Mouse (Mus musculus) heart, postnatal 0 days (tissue): ENCODE measurements around the gene Gm20489. TPM values are rescaled to one million over a fixed set of nuclear protein-coding genes. Genes with fewer than 3 reads are reported as not detected.

Source experiments
- ATAC-seq: fragments of 200-750 bp; cut with Nextera tagmentation; 2 replicates; pipeline ENCODE4 v1.8.0; 2017; ENCODE audit warnings: low read depth, moderate number of reproducible peaks, moderate library complexity; ENCODE audit not compliant: insufficient read depth
- DNase-seq: peaks from one replicate; pipeline ENCODE4 v3.0.0-alpha.2; 2016; ENCODE audit warnings: low spot score
- H3K27ac ChIP-seq: fragments of 300-500 bp; sonication (generic); 2 replicates; pipeline ENCODE4 v1.5.1; 2014; ENCODE audit warnings: low read depth, mild to moderate bottlenecking
- H3K27me3 ChIP-seq: fragments of 300-500 bp; sonication (generic); 2 replicates; pipeline ENCODE4 v1.6.1; 2014; ENCODE audit warnings: low read length, mixed read lengths; ENCODE audit not compliant: control insufficient read depth, insufficient read depth
- H3K36me3 ChIP-seq: fragments of 300-500 bp; sonication (generic); replicated peaks from 2 replicates; pipeline ENCODE4 v1.6.1; 2014; ENCODE audit warnings: low read length, mixed read lengths; ENCODE audit not compliant: control insufficient read depth, insufficient read depth
- H3K4me1 ChIP-seq: fragments of 300-500 bp; sonication (generic); 2 replicates; pipeline ENCODE4 v1.6.1; 2014; ENCODE audit warnings: antibody characterized with exemption; ENCODE audit not compliant: control insufficient read depth, insufficient read depth
- H3K4me2 ChIP-seq: fragments of 300-500 bp; sonication (generic); 2 replicates; pipeline ENCODE4 v1.6.1; 2014; ENCODE audit warnings: low read depth, mild to moderate bottlenecking, low read length, moderate library complexity
- H3K4me3 ChIP-seq: fragments of 300-500 bp; sonication (generic); 2 replicates; pipeline ENCODE4 v1.5.1; 2014; ENCODE audit warnings: low read depth, low read length
- H3K9ac ChIP-seq: fragments of 300-500 bp; sonication (generic); replicated peaks from 2 replicates; pipeline ENCODE4 v1.6.1; 2014; ENCODE audit warnings: low read depth, low read length, mixed read lengths
- H3K9me3 ChIP-seq: fragments of 300-500 bp; sonication (generic); replicated peaks from 2 replicates; pipeline ENCODE4 v1.6.1; 2016; ENCODE audit warnings: low read length; ENCODE audit not compliant: control insufficient read depth
- CTCF ChIP-seq: IDR thresholded peaks from 2 replicates; pipeline ENCODE4 v1.5.1; 2016; ENCODE audit warnings: antibody characterized with exemption, control low read depth, low read depth
- EP300 ChIP-seq: IDR thresholded peaks from 2 replicates; pipeline ENCODE4 v1.6.1; 2016; ENCODE audit warnings: antibody characterized with exemption, low read depth
- whole genome bisulfite sequencing: fragments of 180-500 bp; shearing (Covaris S2); extraction: QIAGEN DNeasy Blood & Tissue Kit; methylation state at CpG from one replicate; pipeline ENCODE4 v1.1.7; 2014; 5-methylcytosine and 5-hydroxymethylcytosine counted together
- polyA plus RNA-seq: library from polyadenylated mRNA; unstranded; fragments of >200 nt; fragmentation: Nextera tagmentation; extraction: Ambion mirVana; gene quantifications from 2 replicates; pipeline ENCODE4 v1.2.1, GENCODE M21; 2015
- total RNA-seq: library from RNA; depleted of rRNA; stranded (reverse); fragments of >200 nt; gene quantifications from 2 replicates; pipeline ENCODE4 v1.2.3, GENCODE M21; 2014; ENCODE audit warnings: low replicate concordance

Gm20489 gene
- total and polyA plus RNA-seq, 2 experiments from 2014 or later: not detected

GRCm38 (mm10) chrX:101260441-101261325 lies 8.1 kb downstream of the Gm20489 start:
- no peaks in the 10 kb centered on the region for H3K4me1 ChIP-seq
- no peak; the same call in 1 of the 2 replicates for ATAC-seq
- no peak overlapping the region for H3K9ac ChIP-seq
- 55% methylated on average over 11 of the region's 13 CpGs for WGBS
- H3K27ac ChIP-seq: 0 out of 2 replicates have a peak overlapping the region, but pooled peaks have one; percentile 38
- H3K36me3 ChIP-seq: peaks cover 10% of the 10 kb centered on the region
- H3K27me3 ChIP-seq: no peaks in the 10 kb centered on the region
- TF ChIP-seq EP300 (no peak), CTCF (no peak)
- DNase-seq: no peak
- no peak overlapping the region for H3K4me2 ChIP-seq
- no peaks in the 10 kb centered on the region for H3K9me3 ChIP-seq
- no peak overlapping the region for H3K4me3 ChIP-seq

- no peaks in the 10 kb centered on the region for H3K9me3 ChIP-seq
- no peaks in the 10 kb centered on the region for H3K4me1 ChIP-seq
- no peak overlapping the region for H3K4me3 ChIP-seq
- DNase-seq (no peak), ATAC-seq (no peak)
- TF ChIP-seq EP300: no peak
- no peak for TF ChIP-seq CTCF
- no peak overlapping the region for H3K27ac ChIP-seq
- peaks cover 10% of the 10 kb centered on the region for H3K36me3 ChIP-seq
- 82% methylated on average over 13 of the region's 13 CpGs for WGBS
- H3K4me2 ChIP-seq: no peak overlapping the region
- no peaks in the 10 kb centered on the region for H3K27me3 ChIP-seq
- H3K9ac ChIP-seq: no peak overlapping the region
Observed at GRCm38 (mm10) chrX:101256603-101257002, 12.2 kb downstream of the Gm20489 start.

- WGBS: 15% methylated on average over 26 of the region's 26 CpGs
- Histone ChIP-seq H3K27ac (peak overlapping the region; percentile 65), H3K4me2 (peak overlapping the region; percentile 85), H3K4me1 (no peaks in the 10 kb centered on the region), H3K9ac (peak overlapping the region; percentile 64), H3K36me3 (peaks cover 10% of the 10 kb centered on the region), H3K27me3 (no peaks in the 10 kb centered on the region), H3K9me3 (no peaks in the 10 kb centered on the region), H3K4me3 (peak overlapping the region; percentile 57)
- ATAC-seq (no peak), DNase-seq (no peak)
- TF ChIP-seq CTCF (no peak), EP300 (no peak)
Observed at GRCm38 (mm10) chrX:101254740-101255139, 14.1 kb downstream of the Gm20489 start.

GRCm38 (mm10) chrX:101253952-101254729 lies 14.7 kb downstream of the Gm20489 start, which contains the start of gene Foxo4:
Foxo4 (plus strand) TSS chrX:101254528.
- peaks cover 10% of the 10 kb centered on the region for H3K36me3 ChIP-seq
- DNase-seq: peak; percentile 79
- no peaks in the 10 kb centered on the region for H3K9me3 ChIP-seq
- peak within 1 kb of the TSS; percentile 64 for H3K9ac ChIP-seq
- H3K4me1 ChIP-seq: no peaks in the 10 kb centered on the region
- 17% methylated on average over 47 of the region's 47 CpGs for WGBS
- peak; percentile 94 for ATAC-seq
- peak within 1 kb of the TSS; percentile 57 for H3K4me3 ChIP-seq
- TF ChIP-seq EP300: no peak
- TF ChIP-seq CTCF: no peak
- H3K27ac ChIP-seq: peak within 1 kb of the TSS; percentile 65
- H3K27me3 ChIP-seq: no peaks in the 10 kb centered on the region
- H3K4me2 ChIP-seq: peak within 1 kb of the TSS; percentile 85

GRCm38 (mm10) chrX:101245011-101245410 lies 23.8 kb downstream of the Gm20489 start:
- WGBS: 29% methylated on average over 1 of the region's 1 CpGs
- Histone ChIP-seq H3K4me3 (no peak overlapping the region), H3K9me3 (no peaks in the 10 kb centered on the region), H3K4me2 (no peak overlapping the region), H3K4me1 (no peaks in the 10 kb centered on the region), H3K27ac (no peak overlapping the region), H3K27me3 (no peaks in the 10 kb centered on the region), H3K36me3 (no peaks in the 10 kb centered on the region), H3K9ac (no peak overlapping the region)
- DNase-seq: no peak
- ATAC-seq: no peak
- TF ChIP-seq EP300 (no peak), CTCF (no peak)
